Mouse (Mus musculus) forebrain, embryonic 12.5 days (tissue): ENCODE measurements around the gene Stxbp6. TPM values are rescaled to one million over a fixed set of nuclear protein-coding genes. Genes with fewer than 3 reads are reported as not detected.

ENCODE experiments used
- ATAC-seq: fragments of 200-750 bp; cut with Nextera tagmentation; 2 replicates; pipeline ENCODE4 v1.8.0; 2017; ENCODE audit warnings: moderate TSS enrichment; ENCODE audit not compliant: low FRiP score
- H3K27ac ChIP-seq: fragments of 300-500 bp; sonication (generic); 2 replicates; pipeline ENCODE4 v1.5.1; 2016; ENCODE audit warnings: mild to moderate bottlenecking
- H3K27me3 ChIP-seq: fragments of 300-500 bp; sonication (generic); 2 replicates; pipeline ENCODE4 v1.6.1; 2016; ENCODE audit warnings: mild to moderate bottlenecking
- H3K36me3 ChIP-seq: fragments of 300-500 bp; sonication (generic); replicated peaks from 2 replicates; pipeline ENCODE4 v1.6.1; 2016; ENCODE audit warnings: mild to moderate bottlenecking
- H3K4me1 ChIP-seq: fragments of 300-500 bp; sonication (generic); 2 replicates; pipeline ENCODE4 v1.6.1; 2016
- H3K4me2 ChIP-seq: fragments of 300-500 bp; sonication (generic); 2 replicates; pipeline ENCODE4 v1.6.1; 2016; ENCODE audit warnings: mild to moderate bottlenecking, moderate library complexity
- H3K4me3 ChIP-seq: fragments of 300-500 bp; sonication (generic); replicated peaks from 2 replicates; pipeline ENCODE4 v1.5.1; 2016; ENCODE audit warnings: mild to moderate bottlenecking
- H3K9ac ChIP-seq: fragments of 300-500 bp; sonication (generic); 2 replicates; pipeline ENCODE4 v1.6.1; 2016; ENCODE audit warnings: mild to moderate bottlenecking
- H3K9me3 ChIP-seq: fragments of 300-500 bp; sonication (generic); 2 replicates; pipeline ENCODE4 v1.6.1; 2016
- WGBS: fragments of 180-500 bp; shearing (Covaris S2); methylation state at CpG from one replicate; pipeline ENCODE4 v1.1.7; 2016; 5-methylcytosine and 5-hydroxymethylcytosine counted together
- polyA plus RNA-seq: library from polyadenylated mRNA; unstranded; fragments of >200 nt; fragmentation: Nextera tagmentation; extraction: Ambion mirVana; gene quantifications from 2 replicates; pipeline ENCODE4 v1.2.1, GENCODE M21; 2016

Stxbp6 gene
- polyA plus RNA-seq, 1 experiment from 2014 or later, result 11.8 TPM

GRCm38 (mm10) chr12:44835879-44836467 lies 238.5 kb downstream of the Stxbp6 start:
- H3K27ac ChIP-seq, result no peak overlapping the region
- 79% methylated on average over 1 of the region's 1 CpGs for WGBS
- H3K9me3 ChIP-seq, result no peaks in the 10 kb centered on the region
- no peak overlapping the region for H3K4me2 ChIP-seq
- no peak for ATAC-seq
- no peaks in the 10 kb centered on the region for H3K27me3 ChIP-seq
- H3K36me3 ChIP-seq, result no peaks in the 10 kb centered on the region
- H3K4me3 ChIP-seq, result no peak overlapping the region
- H3K9ac ChIP-seq, result no peak overlapping the region
- H3K4me1 ChIP-seq, result peaks cover 11% of the 10 kb centered on the region

GRCm38 (mm10) chr12:44811895-44812294 lies 262.6 kb downstream of the Stxbp6 start:
- Histone ChIP-seq H3K4me2 (no peak overlapping the region), H3K27ac (no peak overlapping the region), H3K4me1 (no peaks in the 10 kb centered on the region), H3K9ac (no peak overlapping the region), H3K27me3 (no peaks in the 10 kb centered on the region), H3K4me3 (no peak overlapping the region), H3K36me3 (no peaks in the 10 kb centered on the region), H3K9me3 (no peaks in the 10 kb centered on the region)
- 91% methylated on average over 2 of the region's 2 CpGs for WGBS
- no peak for ATAC-seq

- H3K9me3 ChIP-seq, result no peaks in the 10 kb centered on the region
- H3K9ac ChIP-seq, result no peak overlapping the region
- H3K4me3 ChIP-seq, result no peak overlapping the region
- no peak overlapping the region for H3K4me2 ChIP-seq
- no peak overlapping the region for H3K27ac ChIP-seq
- no peaks in the 10 kb centered on the region for H3K36me3 ChIP-seq
- no peak for ATAC-seq
- no peaks in the 10 kb centered on the region for H3K27me3 ChIP-seq
- no peaks in the 10 kb centered on the region for H3K4me1 ChIP-seq
Observed at GRCm38 (mm10) chr12:44804213-44804612, 270.3 kb downstream of the Stxbp6 start.
